Mouse (Mus musculus) hindbrain, embryonic 14.5 days (tissue): Measurements from ENCODE around the gene Boll. TPM values are rescaled to one million over a fixed set of nuclear protein-coding genes. Genes with fewer than 3 reads are reported as not detected.

Source experiments
- ATAC-seq: fragments of 200-750 bp; cut with Nextera tagmentation; 2 replicates; pipeline ENCODE4 v1.8.0; 2017; ENCODE audit warnings: moderate number of reproducible peaks, mild to moderate bottlenecking, moderate TSS enrichment, moderate library complexity; ENCODE audit not compliant: low FRiP score
- DNase-seq: peaks from one replicate; pipeline ENCODE4 v3.0.0-alpha.2; 2015; ENCODE audit warnings: low spot score
- H3K27ac ChIP-seq: fragments of 300-500 bp; sonication (generic); 2 replicates; pipeline ENCODE4 v1.5.1; 2014; ENCODE audit warnings: mild to moderate bottlenecking, moderate library complexity
- H3K27me3 ChIP-seq: fragments of 300-500 bp; sonication (generic); 2 replicates; pipeline ENCODE4 v1.6.1; 2014; ENCODE audit warnings: mild to moderate bottlenecking, low read length, mixed read lengths; ENCODE audit not compliant: control insufficient read depth, insufficient read depth
- H3K36me3 ChIP-seq: fragments of 300-500 bp; sonication (generic); replicated peaks from 2 replicates; pipeline ENCODE4 v1.6.1; 2014; ENCODE audit not compliant: control insufficient read depth, insufficient read depth
- H3K4me1 ChIP-seq: fragments of 300-500 bp; sonication (generic); replicated peaks from 2 replicates; pipeline ENCODE4 v1.6.1; 2014; ENCODE audit warnings: antibody characterized with exemption, low read length, mixed read lengths; ENCODE audit not compliant: control insufficient read depth, insufficient read depth
- H3K4me2 ChIP-seq: fragments of 300-500 bp; sonication (generic); replicated peaks from 2 replicates; pipeline ENCODE4 v1.6.1; 2014; ENCODE audit warnings: mild to moderate bottlenecking, moderate library complexity
- H3K4me3 ChIP-seq: fragments of 300-500 bp; sonication (generic); replicated peaks from 2 replicates; pipeline ENCODE4 v1.5.1; 2014; ENCODE audit warnings: mild to moderate bottlenecking, low read length
- H3K9ac ChIP-seq: fragments of 300-500 bp; sonication (generic); 2 replicates; pipeline ENCODE4 v1.6.1; 2014
- H3K9me3 ChIP-seq: fragments of 300-500 bp; sonication (generic); 2 replicates; pipeline ENCODE4 v1.6.1; 2016; ENCODE audit warnings: low read length; ENCODE audit not compliant: control insufficient read depth
- WGBS: fragments of 180-500 bp; shearing (Covaris S2); extraction: QIAGEN DNeasy Blood & Tissue Kit; methylation state at CpG from one replicate; pipeline ENCODE4 v1.1.7; 2014; 5-methylcytosine and 5-hydroxymethylcytosine counted together
- polyA plus RNA-seq: library from polyadenylated mRNA; unstranded; fragments of >200 nt; fragmentation: Nextera tagmentation; extraction: Ambion mirVana; gene quantifications from 2 replicates; pipeline ENCODE4 v1.2.1, GENCODE M21; 2014

The Boll gene
- polyA plus RNA-seq, 1 experiment from 2014 or later = 0.32 TPM

- Histone ChIP-seq H3K4me2 (no peak overlapping the region), H3K9ac (no peak overlapping the region), H3K27me3 (no peaks in the 10 kb centered on the region), H3K27ac (no peak overlapping the region), H3K4me3 (no peak overlapping the region), H3K4me1 (no peaks in the 10 kb centered on the region), H3K9me3 (no peaks in the 10 kb centered on the region), H3K36me3 (no peaks in the 10 kb centered on the region)
- DNase-seq (no peak), ATAC-seq (no peak)
- whole genome bisulfite sequencing = 75% methylated on average over 11 of the region's 11 CpGs
Measured at GRCm38 (mm10) chr1:55215185-55215813, 148.0 kb downstream of the Boll start.

GRCm38 (mm10) chr1:55213936-55214335 is 149.3 kb downstream of the Boll start:
- H3K4me1 ChIP-seq = no peaks in the 10 kb centered on the region
- H3K4me3 ChIP-seq = no peak overlapping the region
- no peak overlapping the region for H3K27ac ChIP-seq
- no peaks in the 10 kb centered on the region for H3K36me3 ChIP-seq
- no peak overlapping the region for H3K9ac ChIP-seq
- H3K9me3 ChIP-seq = no peaks in the 10 kb centered on the region
- ATAC-seq (no peak), DNase-seq (no peak)
- H3K27me3 ChIP-seq = no peaks in the 10 kb centered on the region
- WGBS = 92% methylated on average over 6 of the region's 6 CpGs
- no peak overlapping the region for H3K4me2 ChIP-seq

GRCm38 (mm10) chr1:55213475-55213874 is 149.8 kb downstream of the Boll start:
- ATAC-seq (no peak), DNase-seq (no peak)
- no peaks in the 10 kb centered on the region for H3K36me3 ChIP-seq
- H3K4me1 ChIP-seq = no peaks in the 10 kb centered on the region
- no peak overlapping the region for H3K4me2 ChIP-seq
- H3K27me3 ChIP-seq = no peaks in the 10 kb centered on the region
- H3K4me3 ChIP-seq = no peak overlapping the region
- H3K9ac ChIP-seq = no peak overlapping the region
- no peak overlapping the region for H3K27ac ChIP-seq
- no peaks in the 10 kb centered on the region for H3K9me3 ChIP-seq
- WGBS = 84% methylated on average over 6 of the region's 6 CpGs

DNA sequence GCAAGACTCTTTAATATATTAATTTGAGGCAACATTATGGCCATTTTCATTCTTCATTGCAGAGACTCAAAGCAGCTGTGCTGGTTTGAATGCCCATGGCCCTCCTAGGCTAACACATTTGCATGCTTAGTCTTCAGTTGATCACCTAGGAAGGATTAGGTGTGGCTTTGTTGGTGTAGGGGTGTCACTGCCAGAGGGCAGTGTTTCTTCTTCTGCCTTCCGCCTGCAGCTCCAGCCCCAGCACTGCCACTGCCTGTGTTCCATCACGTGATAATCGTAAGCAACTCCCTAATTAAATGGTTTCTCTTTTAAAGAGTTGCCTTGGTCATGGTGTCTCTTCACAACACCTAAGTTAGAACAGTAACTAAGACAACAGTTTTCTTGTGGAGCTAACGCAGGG is 150.5 kb downstream of the Boll start:
- H3K4me1 ChIP-seq = no peaks in the 10 kb centered on the region
- WGBS = 86% methylated on average over 4 of the region's 4 CpGs
- DNase-seq (no peak), ATAC-seq (no peak)
- no peaks in the 10 kb centered on the region for H3K36me3 ChIP-seq
- H3K27ac ChIP-seq = no peak overlapping the region
- H3K9ac ChIP-seq = no peak overlapping the region
- H3K4me2 ChIP-seq = no peak overlapping the region
- no peak overlapping the region for H3K4me3 ChIP-seq
- no peaks in the 10 kb centered on the region for H3K27me3 ChIP-seq
- no peaks in the 10 kb centered on the region for H3K9me3 ChIP-seq

- H3K9me3 ChIP-seq = no peaks in the 10 kb centered on the region
- H3K36me3 ChIP-seq = no peaks in the 10 kb centered on the region
- no peak overlapping the region for H3K27ac ChIP-seq
- DNase-seq = no peak
- H3K4me3 ChIP-seq = no peak overlapping the region
- H3K4me1 ChIP-seq = no peaks in the 10 kb centered on the region
- ATAC-seq = no peak
- H3K9ac ChIP-seq = no peak overlapping the region
- 77% methylated on average over 8 of the region's 8 CpGs for WGBS
- no peak overlapping the region for H3K4me2 ChIP-seq
- no peaks in the 10 kb centered on the region for H3K27me3 ChIP-seq
Measured at GRCm38 (mm10) chr1:55211081-55211480, 152.2 kb downstream of the Boll start.

DNA sequence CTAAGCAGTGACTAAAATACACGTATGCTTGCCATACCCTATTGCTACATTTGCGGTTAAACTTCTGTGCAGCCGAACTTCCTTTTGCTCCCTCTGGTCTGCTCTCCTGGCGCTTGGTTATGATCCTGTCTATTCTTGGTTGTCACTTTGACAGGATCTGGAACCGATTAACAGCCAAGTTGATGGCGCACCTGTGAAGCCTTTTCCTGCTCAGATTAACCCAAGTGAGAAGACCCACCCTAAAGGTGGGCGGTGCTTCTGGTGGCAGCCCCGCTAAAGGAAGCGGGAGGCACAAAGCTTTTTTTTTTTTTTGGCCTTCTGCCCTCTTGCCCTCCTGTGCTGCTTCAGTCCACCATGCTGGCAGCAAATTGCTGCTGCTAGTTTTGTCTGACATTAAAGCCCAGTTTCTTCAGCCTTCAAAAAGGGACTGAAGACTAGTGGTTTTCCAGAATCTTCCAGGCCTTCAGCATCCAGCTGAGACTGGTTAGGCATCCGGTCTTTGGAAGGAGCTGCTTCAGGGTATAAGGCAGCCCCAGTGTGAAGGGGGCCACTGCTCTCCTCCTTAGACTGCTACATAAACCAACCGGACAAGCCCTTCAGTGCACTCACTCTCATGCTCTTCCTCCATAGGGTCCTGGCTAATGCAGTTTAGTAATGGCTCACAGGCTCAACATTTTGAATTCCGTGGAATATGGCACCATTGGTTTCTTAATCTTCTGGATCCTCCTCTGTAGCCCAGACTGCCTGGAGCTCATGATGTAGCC is 152.9 kb downstream of the Boll start:
- no peak overlapping the region for H3K27ac ChIP-seq
- no peaks in the 10 kb centered on the region for H3K27me3 ChIP-seq
- no peaks in the 10 kb centered on the region for H3K36me3 ChIP-seq
- no peak for DNase-seq
- no peaks in the 10 kb centered on the region for H3K9me3 ChIP-seq
- WGBS = 60% methylated on average over 12 of the region's 12 CpGs
- no peaks in the 10 kb centered on the region for H3K4me1 ChIP-seq
- no peak overlapping the region for H3K9ac ChIP-seq
- no peak overlapping the region for H3K4me2 ChIP-seq
- H3K4me3 ChIP-seq = no peak overlapping the region
- no peak for ATAC-seq

GRCm38 (mm10) chr1:55208500-55209140 is 154.6 kb downstream of the Boll start:
- Histone ChIP-seq H3K27me3 (no peaks in the 10 kb centered on the region), H3K9me3 (no peaks in the 10 kb centered on the region), H3K4me2 (no peak overlapping the region), H3K36me3 (no peaks in the 10 kb centered on the region), H3K9ac (no peak overlapping the region), H3K4me1 (no peaks in the 10 kb centered on the region), H3K27ac (0 out of 2 replicates have a peak overlapping the region, but pooled peaks have one; percentile 43), H3K4me3 (no peak overlapping the region)
- ATAC-seq = no peak
- WGBS = 84% methylated on average over 5 of the region's 5 CpGs
- no peak for DNase-seq

DNA sequence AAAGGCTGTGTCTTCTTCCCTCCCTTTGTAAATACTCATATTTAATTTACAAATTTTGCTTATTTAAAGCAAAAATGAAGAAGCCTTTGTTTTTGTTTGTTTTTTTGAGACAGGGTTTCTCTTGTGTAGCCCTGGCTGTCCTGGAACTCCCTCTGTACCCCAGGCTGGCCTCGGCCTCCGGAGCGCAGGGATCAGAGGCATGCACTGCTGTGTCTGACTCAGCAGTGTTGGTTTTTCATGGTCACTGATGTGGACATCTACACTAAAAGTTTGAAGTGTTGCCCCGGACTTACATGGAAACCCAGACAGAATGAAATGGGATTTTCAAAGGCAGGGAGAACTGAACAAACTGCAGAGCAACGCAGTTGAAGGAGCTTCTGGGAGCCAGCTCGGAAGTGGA is 155.7 kb downstream of the Boll start:
- no peaks in the 10 kb centered on the region for H3K4me1 ChIP-seq
- no peak overlapping the region for H3K27ac ChIP-seq
- H3K27me3 ChIP-seq = no peaks in the 10 kb centered on the region
- no peaks in the 10 kb centered on the region for H3K9me3 ChIP-seq
- no peaks in the 10 kb centered on the region for H3K36me3 ChIP-seq
- no peak overlapping the region for H3K4me2 ChIP-seq
- H3K9ac ChIP-seq = no peak overlapping the region
- ATAC-seq = no peak
- no peak for DNase-seq
- no peak overlapping the region for H3K4me3 ChIP-seq
- WGBS = 86% methylated on average over 6 of the region's 6 CpGs

DNA sequence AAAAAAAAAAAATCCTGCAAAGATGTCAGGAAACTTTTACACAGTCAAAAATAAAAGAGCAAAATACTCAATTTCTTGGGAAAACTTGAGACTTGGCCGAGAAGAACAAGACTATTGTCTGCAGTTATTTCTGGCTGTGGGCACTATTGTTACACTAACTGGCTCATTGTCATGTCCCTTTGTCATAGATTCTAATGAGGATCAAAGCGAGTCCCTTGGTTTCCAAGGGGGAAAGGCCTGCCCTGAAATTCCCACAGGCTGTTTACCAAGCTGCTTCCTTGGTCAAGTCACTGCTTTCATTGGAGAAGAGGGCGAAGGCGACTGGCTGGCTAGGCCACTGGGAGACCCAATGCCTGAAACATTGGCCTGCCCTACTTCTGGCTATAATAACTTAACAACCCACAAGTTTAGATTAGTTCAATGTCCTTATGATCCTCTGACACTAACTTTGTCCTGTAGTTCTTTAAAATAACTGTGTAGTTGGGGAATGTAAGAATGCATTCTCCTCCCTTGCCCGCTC is 157.4 kb downstream of the Boll start:
- H3K27ac ChIP-seq = no peak overlapping the region
- WGBS = 20% methylated on average over 5 of the region's 5 CpGs

More for the DNA sequence above, 157.4 kb downstream of the Boll start:
- no peak for DNase-seq
- ATAC-seq = no peak
- Histone ChIP-seq H3K4me3 (no peak overlapping the region), H3K9ac (no peak overlapping the region), H3K36me3 (no peaks in the 10 kb centered on the region), H3K4me1 (0 out of 2 replicates have a peak, but pooled peaks cover 3% of the 10 kb centered on the region), H3K9me3 (no peaks in the 10 kb centered on the region), H3K27me3 (no peaks in the 10 kb centered on the region), H3K4me2 (no peak overlapping the region)
